Mouse (Mus musculus) C2C12 (cell line): ENCODE results near the gene Fibp. TPM values are rescaled to one million over a fixed set of nuclear protein-coding genes. Genes with fewer than 3 reads are reported as not detected.

Source experiments
- H3K27me3 ChIP-seq: one replicate; pipeline ENCODE4 v1.6.1; 2011; ENCODE audit not compliant: control insufficient read depth, insufficient read depth, insufficient read length
- H3K36me3 ChIP-seq: one replicate; pipeline ENCODE4 v1.6.1; 2011; ENCODE audit not compliant: control insufficient read depth, insufficient read depth
- H3K4me3 ChIP-seq: one replicate; pipeline ENCODE4 v1.5.1; 2011; ENCODE audit warnings: mild to moderate bottlenecking, control low read depth; ENCODE audit not compliant: poor library complexity, insufficient read depth, severe bottlenecking
- H3K79me2 ChIP-seq: one replicate; pipeline ENCODE4 v1.6.1; 2011; ENCODE audit not compliant: control insufficient read depth, insufficient read depth
- H3K79me3 ChIP-seq: one replicate; pipeline ENCODE4 v1.6.1; 2011; ENCODE audit warnings: low read depth, control low read depth
- H3ac ChIP-seq: one replicate; pipeline ENCODE3; 2011; ENCODE audit warnings: low read depth; ENCODE audit not compliant: control insufficient read depth, insufficient read length
- CEBPB ChIP-seq: IDR thresholded peaks from one replicate; pipeline ENCODE4 v1.6.1; 2011; ENCODE audit warnings: low read depth, mild to moderate bottlenecking, control low read depth, moderate library complexity
- CTCF ChIP-seq: IDR thresholded peaks from one replicate; pipeline ENCODE4 v1.5.1; 2011; ENCODE audit not compliant: control insufficient read depth, insufficient read depth, insufficient read length
- FOSL1 ChIP-seq: IDR thresholded peaks from one replicate; pipeline ENCODE4 v1.8.0; 2011; ENCODE audit warnings: mild to moderate bottlenecking, low read length; ENCODE audit not compliant: poor library complexity, insufficient read depth, severe bottlenecking
- MAX ChIP-seq: IDR thresholded peaks from one replicate; pipeline ENCODE4 v1.6.1; 2011; ENCODE audit warnings: mild to moderate bottlenecking, control low read depth
- MYOD1 ChIP-seq: IDR thresholded peaks from one replicate; pipeline ENCODE4 v1.6.1; 2011; ENCODE audit warnings: low read depth; ENCODE audit not compliant: control insufficient read depth, insufficient read length
- MYOG ChIP-seq: IDR thresholded peaks from one replicate; pipeline ENCODE4 v1.6.1; 2011; ENCODE audit not compliant: control insufficient read depth, insufficient read length; ENCODE audit errors: extremely low read depth
- USF1 ChIP-seq: IDR thresholded peaks from one replicate; pipeline ENCODE4 v1.6.1; 2011; ENCODE audit warnings: low read depth, mild to moderate bottlenecking, control low read depth, moderate library complexity
- polyA plus RNA-seq: library from polyadenylated mRNA; unstranded; fragments of >200 nt; fragmentation: generic; extraction: Trizol; gene quantifications from one replicate; pipeline ENCODE4 v1.2.1, GENCODE M21; 2012; ENCODE audit warnings: missing spikeins

Fibp gene
- polyA plus RNA-seq, 1 experiment = 83.7 TPM

GRCm38 (mm10) chr19:5456922-5457745, 3.3 kb upstream of the Fibp start:
- no peaks in the 10 kb centered on the region for H3K27me3 ChIP-seq
- peaks cover 36% of the 10 kb centered on the region for H3K79me3 ChIP-seq
- peak overlapping the region; percentile 38 for H3K4me3 ChIP-seq
- TF ChIP-seq MAX (peak; percentile 78), FOSL1 (no peak)
- H3ac ChIP-seq = peak overlapping the region; percentile 87
- peaks cover 66% of the 10 kb centered on the region for H3K79me2 ChIP-seq
- H3K36me3 ChIP-seq = peaks cover 51% of the 10 kb centered on the region

- Histone ChIP-seq H3K4me3 (peak within 1 kb of the TSS; percentile 38), H3K36me3 (peaks cover 51% of the 10 kb centered on the region), H3K79me3 (peaks cover 31% of the 10 kb centered on the region), H3K79me2 (peaks cover 63% of the 10 kb centered on the region), H3K27me3 (no peaks in the 10 kb centered on the region), H3ac (peak within 1 kb of the TSS; percentile 87)
- no peak for TF ChIP-seq MAX
- no peak for TF ChIP-seq USF1
- no peak for TF ChIP-seq CTCF
- no peak for TF ChIP-seq CEBPB
- no peak for TF ChIP-seq FOSL1
- TF ChIP-seq MYOG = no peak
- no peak for TF ChIP-seq MYOD1
These were observed 2.5 kb upstream of the Fibp start, which contains the start of gene Ccdc85b for GRCm38 (mm10) chr19:5457746-5458442. Gene Ccdc85b, minus strand, starts transcription at chr19:5457894.

- Histone ChIP-seq H3K79me2 (peaks cover 52% of the 10 kb centered on the region), H3K4me3 (no peak overlapping the region), H3K27me3 (no peaks in the 10 kb centered on the region), H3K36me3 (peaks cover 49% of the 10 kb centered on the region), H3K79me3 (peaks cover 23% of the 10 kb centered on the region), H3ac (no peak overlapping the region)
- TF ChIP-seq USF1 (no peak), CTCF (no peak), MYOG (no peak), MAX (no peak), MYOD1 (no peak)
These were observed 1.4 kb upstream of the Fibp start for GRCm38 (mm10) chr19:5459019-5459418.

- peaks cover 43% of the 10 kb centered on the region for H3K79me2 ChIP-seq
- H3K4me3 ChIP-seq = peak overlapping the region; percentile 59
- peaks cover 16% of the 10 kb centered on the region for H3K79me3 ChIP-seq
- H3K27me3 ChIP-seq = no peaks in the 10 kb centered on the region
- peaks cover 48% of the 10 kb centered on the region for H3K36me3 ChIP-seq
- no peak for TF ChIP-seq MAX
- TF ChIP-seq CEBPB = no peak
- TF ChIP-seq USF1 = no peak
- H3ac ChIP-seq = no peak overlapping the region
These were observed 519 bp upstream of the Fibp start for GRCm38 (mm10) chr19:5459896-5460295.

- Histone ChIP-seq H3K36me3 (peaks cover 48% of the 10 kb centered on the region), H3ac (peak overlapping the region; percentile 9), H3K79me2 (peaks cover 28% of the 10 kb centered on the region), H3K79me3 (peaks cover 7% of the 10 kb centered on the region), H3K27me3 (no peaks in the 10 kb centered on the region), H3K4me3 (peak overlapping the region; percentile 59)
- no peak for TF ChIP-seq MAX
- TF ChIP-seq MYOG = no peak
- TF ChIP-seq MYOD1 = no peak
- TF ChIP-seq USF1 = no peak
These were observed 996 bp downstream of the Fibp start for GRCm38 (mm10) chr19:5461411-5461810.

GRCm38 (mm10) chr19:5463212-5463611, 2.8 kb downstream of the Fibp start:
- H3K79me2 ChIP-seq = peaks cover 22% of the 10 kb centered on the region
- peaks cover 7% of the 10 kb centered on the region for H3K79me3 ChIP-seq
- H3K27me3 ChIP-seq = no peaks in the 10 kb centered on the region
- H3K36me3 ChIP-seq = peaks cover 54% of the 10 kb centered on the region
- no peak for TF ChIP-seq MYOD1
- TF ChIP-seq MAX = no peak
- TF ChIP-seq MYOG = no peak
- TF ChIP-seq CEBPB = no peak
- no peak for TF ChIP-seq USF1
- TF ChIP-seq FOSL1 = no peak
- no peak for TF ChIP-seq CTCF
- no peak overlapping the region for H3K4me3 ChIP-seq
- H3ac ChIP-seq = no peak overlapping the region
